ENCODE assay signal across 18 mouse cellular contexts in the genomic region with DNA sequence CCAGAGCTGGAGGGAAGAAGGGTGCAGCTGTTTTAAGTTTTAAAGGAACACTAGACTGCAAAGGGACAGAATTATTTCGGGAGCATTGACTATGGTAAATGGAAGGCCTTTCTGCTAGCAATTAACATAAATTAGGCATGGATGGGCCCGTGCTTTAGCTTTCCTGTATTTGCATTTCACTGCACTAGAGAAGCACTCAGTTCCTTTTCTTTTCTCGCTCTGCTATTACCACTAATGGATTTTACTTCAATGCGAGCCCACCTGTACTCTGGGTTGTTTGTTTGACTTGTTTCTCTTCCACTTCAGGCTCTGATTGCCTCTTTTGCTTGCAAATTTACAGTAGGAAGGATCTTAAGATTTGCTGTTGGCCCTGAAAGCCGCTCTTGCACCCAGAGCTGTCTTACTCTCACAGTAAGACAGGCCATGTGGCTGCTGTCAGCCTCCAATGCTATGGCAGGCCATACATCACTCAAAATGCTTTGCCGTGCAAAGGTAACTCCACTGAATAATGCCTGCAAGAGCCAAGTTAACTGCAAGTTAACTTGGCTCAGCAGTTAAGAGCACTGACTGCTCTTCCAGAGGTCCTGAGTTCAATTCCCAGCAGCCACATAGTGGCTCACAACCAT. TPM values are rescaled to one million over a fixed set of nuclear protein-coding genes. Genes with fewer than 3 reads are reported as not detected.
DNase-seq lines count a peak whose midpoint lies in the region; ATAC-seq and TF ChIP-seq lines count a peak whose summit lies in the region.
"Had no signal": no experiment of that assay in that cellular context is flagged by ENCODE, and none has a peak within 500 bp of the region (broad histone marks: within the 10 kb centered on the region; RNA-seq: fewer than 3 reads in every experiment).

No protein-coding gene starts in this region.

- no peak overlapping the region for H3K4me2 ChIP-seq in forebrain, embryonic 13.5 days
- H3K4me2 ChIP-seq: liver, embryonic 13.5 days had no signal

- no peaks in the 10 kb centered on the region for H3K36me3 ChIP-seq in forebrain, embryonic 13.5 days (ENCODE audit: poor library complexity, severe bottlenecking)
- H3K36me3 ChIP-seq: liver, embryonic 13.5 days had no signal

- no peak for TF ChIP-seq CTCF in gastrocnemius, adult 2 months (IDR thresholded peaks at IDR 0.05)
- no peak for TF ChIP-seq CTCF in cerebellum, adult 2 months (IDR thresholded peaks at IDR 0.05; ENCODE audit: borderline replicate concordance, insufficient read depth, low read depth, low read length)

- peak; percentile 62 for ATAC-seq in forebrain, embryonic 13.5 days
- no peak for ATAC-seq in cerebellum, adult (ENCODE audit: insufficient number of reproducible peaks, low FRiP score, low TSS enrichment)

- H3K9ac ChIP-seq in forebrain, embryonic 13.5 days, result no peak overlapping the region
- H3K9ac ChIP-seq: liver, embryonic 13.5 days had no signal

- H3K9me3 ChIP-seq in forebrain, embryonic 13.5 days (replicated peaks), result no peaks in the 10 kb centered on the region
- H3K9me3 ChIP-seq: heart, embryonic 13.5 days; liver, embryonic 13.5 days had no signal

- no peak overlapping the region for H3K4me3 ChIP-seq in gastrocnemius, adult 2 months
- H3K4me3 ChIP-seq in forebrain, embryonic 13.5 days, result no peak overlapping the region
- no peak overlapping the region for H3K4me3 ChIP-seq in cerebellum, adult 2 months (replicated peaks; ENCODE audit: insufficient read depth, low read depth, low read length)
- H3K4me3 ChIP-seq: heart, embryonic 13.5 days; liver, embryonic 13.5 days had no signal

- intact Hi-C loops in gastrocnemius, adult 2 months (cut with DNase I), result no loop called here

- peaks cover 46% of the 10 kb centered on the region for H3K4me1 ChIP-seq in forebrain, embryonic 13.5 days
- peaks cover 20% of the 10 kb centered on the region for H3K4me1 ChIP-seq in cerebellum, adult 2 months (ENCODE audit: control insufficient read depth, insufficient read depth, low read length)

- TF ChIP-seq POLR2A in cerebellum, adult 2 months (IDR thresholded peaks at IDR 0.05; ENCODE audit: borderline replicate concordance, insufficient read depth, low read length), result no peak

- no peaks in the 10 kb centered on the region for H3K27me3 ChIP-seq in forebrain, embryonic 13.5 days
- H3K27me3 ChIP-seq in cerebellum, adult 2 months (ENCODE audit: control insufficient read depth, insufficient read depth, low read length), result no peaks in the 10 kb centered on the region
- H3K27me3 ChIP-seq: heart, embryonic 13.5 days; liver, embryonic 13.5 days had no signal

- peak overlapping the region; percentile 35; the same call in 1 of the 2 replicates for H3K27ac ChIP-seq in gastrocnemius, adult 2 months
- peak overlapping the region; percentile 63 for H3K27ac ChIP-seq in forebrain, embryonic 13.5 days
- H3K27ac ChIP-seq in cerebellum, adult 2 months (ENCODE audit: insufficient read depth, low read length), result no peak overlapping the region
- H3K27ac ChIP-seq: liver, embryonic 13.5 days had no signal

- WGBS in forebrain, embryonic 13.5 days, result 43% methylated on average over 6 of the region's 6 CpGs
- 81% methylated on average over 6 of the region's 6 CpGs for WGBS in cerebellum, adult 2 months

- no peak for DNase-seq in gastrocnemius, adult 2 months
- no peak for DNase-seq in gastrocnemius, postnatal 25 days
- peak; percentile 96 for DNase-seq in ES-CJ7 (ENCODE audit: low read depth, low spot score)
- DNase-seq in mesoderm, embryonic 11.5 days (ENCODE audit: low read depth, low spot score), result peak; percentile 10
- DNase-seq in embryo, embryonic 10 days (ENCODE audit: low spot score), result no peak
- DNase-seq in cerebellum, adult 2 months, result no peak
- DNase-seq: adrenal gland, adult 2 months; B cell, adult 2 months; gastrocnemius, postnatal 36 days; kidney, adult 9 months; liver, embryonic 13.5 days; lung, postnatal 4 days; retina, postnatal 1 day had no signal

RNA-seq across cellular contexts. Expression of gene Gm49361, which starts 13.1 kb away (rescaled TPM):
- total RNA-seq in gastrocnemius, adult 2 months (2021), result not detected
- total RNA-seq in gastrocnemius, postnatal 25 days (2021), result under 1 TPM in 1 of 2 experiments, not detected in 1; 0.51 TPM
- polyA plus RNA-seq in forebrain, embryonic 13.5 days (2015; fragmentation: Nextera tagmentation; extraction: Ambion mirVana), result not detected in 2 replicates
- not detected in 2 replicates for polyA plus RNA-seq in cerebellum, adult 2 months (2012; rRNA removed)
- total RNA-seq: common myeloid progenitor, adult 5-6 weeks had no signal
- polyA plus RNA-seq: adrenal gland, adult 2 months; heart, embryonic 13.5 days; liver, embryonic 13.5 days; thymus, postnatal 0 days had no signal

RNA-seq across cellular contexts. Expression of gene Lats2, which starts 25.4 kb away (rescaled TPM):
- total RNA-seq in gastrocnemius, adult 2 months (2021), result 10 to 100 TPM; 23.7 to 24.2 TPM
- total RNA-seq in gastrocnemius, postnatal 25 days (2021), result 10 to 100 TPM; 13.6 to 19.8 TPM
- polyA plus RNA-seq in forebrain, embryonic 13.5 days (2015; fragmentation: Nextera tagmentation; extraction: Ambion mirVana), result 7.8 and 8.3 TPM in 2 replicates
- polyA plus RNA-seq in cerebellum, adult 2 months (2012; rRNA removed), result 32.6 and 33.5 TPM in 2 replicates

Comparison
In these comparisons a context has a peak if more than half of its experiments do, and no peak if none do; other contexts are left out.
1. DNase-seq: peak in ES-CJ7 (single experiment) and mesoderm, embryonic 11.5 days (single experiment); none in gastrocnemius, adult 2 months (single experiment), gastrocnemius, postnatal 25 days (single experiment), embryo, embryonic 10 days (single experiment) and cerebellum, adult 2 months (0 of 2).